1 mouse cellular context compared by ENCODE assay signal in the genomic region with DNA sequence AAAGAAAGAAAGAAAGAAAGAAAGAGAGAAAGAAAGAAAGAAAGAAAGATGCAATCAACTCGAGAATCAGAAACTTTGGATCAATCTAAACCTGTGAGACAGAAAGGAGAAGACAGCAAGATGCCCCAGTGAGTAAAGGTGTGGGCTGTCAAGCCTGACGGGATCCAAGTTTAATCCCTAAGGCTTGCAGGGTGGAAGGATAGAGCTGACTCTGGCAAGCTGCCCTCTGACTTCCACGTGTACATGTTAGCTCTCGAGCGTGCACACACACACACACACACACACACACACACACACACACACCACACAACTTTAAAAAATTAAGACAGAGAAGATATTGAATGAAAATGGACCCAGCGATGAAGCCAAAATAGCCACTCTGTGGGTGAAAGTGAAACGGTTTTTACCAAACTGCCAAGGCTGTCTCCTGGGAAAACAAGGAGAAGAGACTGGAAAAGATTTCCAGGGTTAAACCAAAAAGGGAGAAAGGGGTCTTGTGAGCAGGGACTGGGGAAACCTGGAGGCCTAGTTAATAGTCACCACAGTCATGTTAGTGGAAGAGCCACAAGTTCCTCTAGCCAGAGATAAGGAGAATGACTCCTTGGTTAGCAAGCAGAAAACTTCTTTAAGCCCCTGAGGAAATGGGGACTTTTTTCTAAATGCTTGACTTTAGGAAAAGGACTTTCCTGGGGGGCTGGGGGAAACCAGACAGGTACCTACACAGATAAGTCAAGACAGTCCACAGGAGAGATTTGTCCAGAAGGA.
TF ChIP-seq lines count a peak whose summit lies in the region.

No protein-coding gene starts in this region.

TF ChIP-seq in CH12.LX, 34 proteins besides CTCF, POLR2A, EP300 and RAD21:
- TF ChIP-seq TBP (conservative IDR thresholded peaks at IDR 0.05; ENCODE audit: low read depth, low read length) (no peak), SMC3 (IDR thresholded peaks at IDR 0.05; ENCODE audit: low read depth, low read length) (no peak), PAX5 (IDR thresholded peaks at IDR 0.05; ENCODE audit: low read length) (no peak), NELFE (IDR thresholded peaks at IDR 0.05; ENCODE audit: low read depth, low read length) (no peak), POLR2AphosphoS2 (IDR thresholded peaks at IDR 0.05; ENCODE audit: low read depth, low read length) (no peak), JUND (conservative IDR thresholded peaks at IDR 0.05; ENCODE audit: low read depth, low read length) (no peak), MXI1 (IDR thresholded peaks at IDR 0.05; ENCODE audit: low read depth, low read length) (no peak), CHD2 (IDR thresholded peaks at IDR 0.05; ENCODE audit: low read length) (no peak), TCF12 (IDR thresholded peaks at IDR 0.05; ENCODE audit: low read depth, low read length) (no peak), MAFK (IDR thresholded peaks at IDR 0.05; ENCODE audit: insufficient replicate concordance, low read length) (no peak), CHD1 (IDR thresholded peaks at IDR 0.05; ENCODE audit: low read depth, low read length) (no peak), ZMIZ1 (IDR thresholded peaks at IDR 0.05; ENCODE audit: low read depth, low read length) (no peak), ZNF384 (IDR thresholded peaks at IDR 0.05; ENCODE audit: low read depth, low read length) (no peak), ETS1 (conservative IDR thresholded peaks at IDR 0.05; ENCODE audit: low read depth, low read length) (no peak), MYC (IDR thresholded peaks at IDR 0.05; ENCODE audit: low read depth, low read length) (no peak), MAZ (IDR thresholded peaks at IDR 0.05; ENCODE audit: low read depth, low read length) (no peak), MAX (IDR thresholded peaks at IDR 0.05; ENCODE audit: low read length) (no peak), IRF4 (IDR thresholded peaks at IDR 0.05; ENCODE audit: low read depth, low read length) (no peak), E2F4 (IDR thresholded peaks at IDR 0.05; ENCODE audit: insufficient replicate concordance, low read depth, low read length) (no peak)
